Mouse (Mus musculus): ENCODE results near the gene Ltn1.

DNA sequence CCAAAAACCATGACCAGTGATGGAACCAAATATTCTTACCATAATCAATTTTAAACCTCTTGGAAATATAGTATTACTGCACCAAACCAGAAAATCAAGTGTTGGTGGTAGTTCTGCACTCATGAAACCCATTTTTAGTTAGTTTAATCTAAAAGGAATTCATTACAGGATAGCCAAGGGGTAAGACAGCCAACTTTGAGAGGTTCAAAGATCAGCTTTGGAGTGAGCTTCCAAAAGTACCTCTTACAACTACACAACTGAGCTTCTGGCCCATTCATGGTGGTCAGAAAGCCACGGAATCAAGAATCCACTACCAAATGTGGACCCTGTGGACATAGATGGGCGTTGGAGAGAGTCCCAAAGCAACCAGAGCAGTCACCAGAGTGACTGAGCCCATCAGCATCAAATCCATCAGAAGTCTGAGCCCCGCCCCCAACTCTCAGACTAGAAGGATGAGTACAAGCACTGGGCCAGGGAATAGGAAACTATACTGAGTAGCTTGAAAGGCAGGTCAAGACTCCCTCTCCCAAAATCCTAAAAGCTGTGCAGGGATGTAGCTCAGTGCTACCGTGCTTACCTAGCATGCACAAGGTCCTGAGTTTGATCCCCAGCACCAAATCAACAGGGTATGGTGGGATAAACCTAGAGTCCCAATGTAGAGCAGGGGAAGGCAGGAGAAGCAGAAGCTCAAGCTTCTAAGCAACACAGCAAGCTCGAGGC is 80.9 kb downstream of the Ltn1 start:
- TF ChIP-seq CTCF (IDR thresholded peaks at IDR 0.05; ENCODE audit: insufficient read depth, low read depth, low read length) (no peak), POLR2A (IDR thresholded peaks at IDR 0.05; ENCODE audit: insufficient read depth, low read depth, low read length) (no peak)

Measured in olfactory bulb, adult 2 months (tissue).